Mouse (Mus musculus): ENCODE measurements around the gene Ccdc187. TPM values are rescaled to one million over a fixed set of nuclear protein-coding genes. Genes with fewer than 3 reads are reported as not detected.

Ccdc187 gene
- total and polyA plus RNA-seq, 2 experiments: under 0.01 TPM; not detected in 1

GRCm38 (mm10) chr2:26194552-26195339, 99.6 kb downstream of the Ccdc187 start:
- Histone ChIP-seq H3K27me3 (ENCODE audit: control insufficient read depth, insufficient read depth, low read length) (peaks cover 11% of the 10 kb centered on the region; the same call in 1 of the 2 replicates), H3K36me3 (ENCODE audit: control insufficient read depth, insufficient read depth, low read length) (no peaks in the 10 kb centered on the region), H3K9ac (ENCODE audit: low read depth, low read length) (no peak overlapping the region), H3K4me1 (ENCODE audit: control insufficient read depth, insufficient read depth, low read length) (no peaks in the 10 kb centered on the region), H3K79me2 (ENCODE audit: control insufficient read depth, insufficient read depth, low read length) (no peaks in the 10 kb centered on the region), H3K4me3 (ENCODE audit: insufficient read depth, low read depth, low read length) (no peak overlapping the region), H3K27ac (replicated peaks; ENCODE audit: insufficient read depth, low read depth, low read length) (no peak overlapping the region)
- WGBS: 42% methylated on average over 7 of the region's 7 CpGs
- DNase-seq (ENCODE audit: extremely low read depth, low read depth, low spot score): peak; percentile 4
- TF ChIP-seq CTCF (IDR thresholded peaks at IDR 0.05; ENCODE audit: low read depth, low read length): no peak
- no peak for TF ChIP-seq POLR2A (IDR thresholded peaks at IDR 0.05; ENCODE audit: extremely low read depth, insufficient read depth, low read length)

Other genes starting within 250 kb of the Ccdc187 start
- gene Nacc2, start 171.3 kb downstream of the Ccdc187 start, total RNA-seq (2014; rRNA removed): 6.0 and 10.5 TPM in 2 replicates
- gene Nacc2, start 171.3 kb downstream of the Ccdc187 start, polyA plus RNA-seq (2012; rRNA removed): 22.2 and 22.6 TPM in 2 replicates
- gene Lhx3, start 86.3 kb downstream of the Ccdc187 start, total RNA-seq (2014; rRNA removed): not detected in 2 replicates
- gene Lhx3, start 86.3 kb downstream of the Ccdc187 start, polyA plus RNA-seq (2012; rRNA removed): not detected in 2 replicates
- 4.1 and 4.2 TPM in 2 replicates for gene Qsox2, start 57.0 kb downstream of the Ccdc187 start, total RNA-seq (2014; rRNA removed)
- gene Qsox2, start 57.0 kb downstream of the Ccdc187 start, polyA plus RNA-seq (2012; rRNA removed): 4.4 and 4.9 TPM in 2 replicates
- gene Gpsm1, start 21.0 kb upstream of the Ccdc187 start, total RNA-seq (2014; rRNA removed): 0.74 and 1.6 TPM in 2 replicates
- 1.9 and 2.1 TPM in 2 replicates for gene Gpsm1, start 21.0 kb upstream of the Ccdc187 start, polyA plus RNA-seq (2012; rRNA removed)
- gene Dnlz, start 57.6 kb upstream of the Ccdc187 start, total RNA-seq (2014; rRNA removed): 8.7 and 10.7 TPM in 2 replicates
- 16.4 and 22.4 TPM in 2 replicates for gene Dnlz, start 57.6 kb upstream of the Ccdc187 start, polyA plus RNA-seq (2012; rRNA removed)
- gene Card9, start 66.4 kb upstream of the Ccdc187 start, total RNA-seq (2014; rRNA removed): 0.81 and 0.92 TPM in 2 replicates
- 0.40 and 0.84 TPM in 2 replicates for gene Card9, start 66.4 kb upstream of the Ccdc187 start, polyA plus RNA-seq (2012; rRNA removed)
- gene Snapc4, start 86.1 kb upstream of the Ccdc187 start, total RNA-seq (2014; rRNA removed): 6.4 and 7.5 TPM in 2 replicates
- 9.1 and 14.3 TPM in 2 replicates for gene Snapc4, start 86.1 kb upstream of the Ccdc187 start, polyA plus RNA-seq (2012; rRNA removed)
- 31.5 and 32.8 TPM in 2 replicates for gene Entr1, start 94.8 kb upstream of the Ccdc187 start, total RNA-seq (2014; rRNA removed)
- 41.0 and 45.0 TPM in 2 replicates for gene Entr1, start 94.8 kb upstream of the Ccdc187 start, polyA plus RNA-seq (2012; rRNA removed)
- gene Pmpca, start 94.8 kb upstream of the Ccdc187 start, total RNA-seq (2014; rRNA removed): 38.2 and 40.8 TPM in 2 replicates
- gene Pmpca, start 94.8 kb upstream of the Ccdc187 start, polyA plus RNA-seq (2012; rRNA removed): 35.7 and 52.0 TPM in 2 replicates
- 2.4 and 4.4 TPM in 2 replicates for gene Inpp5e, start 114.6 kb upstream of the Ccdc187 start, total RNA-seq (2014; rRNA removed)
- gene Inpp5e, start 114.6 kb upstream of the Ccdc187 start, polyA plus RNA-seq (2012; rRNA removed): 7.1 and 8.7 TPM in 2 replicates
- 44.5 and 53.2 TPM in 2 replicates for gene Sec16a, start 150.7 kb upstream of the Ccdc187 start, total RNA-seq (2014; rRNA removed)
- 70.5 and 78.2 TPM in 2 replicates for gene Sec16a, start 150.7 kb upstream of the Ccdc187 start, polyA plus RNA-seq (2012; rRNA removed)
- 6.2 and 13.8 TPM in 2 replicates for gene Notch1, start 222.1 kb upstream of the Ccdc187 start, total RNA-seq (2014; rRNA removed)
- gene Notch1, start 222.1 kb upstream of the Ccdc187 start, polyA plus RNA-seq (2012; rRNA removed): 9.1 and 9.7 TPM in 2 replicates